Mouse (Mus musculus): ENCODE measurements around the gene Unc45b. TPM values are rescaled to one million over a fixed set of nuclear protein-coding genes. Genes with fewer than 3 reads are reported as not detected.
A peak's percentile ranks its signal among the peaks of the same experiment; 100 is the strongest.

The Unc45b gene
- total and polyA plus RNA-seq, 3 experiments = 0.08 to 0.26 TPM; not detected in 1

GRCm38 (mm10) chr11:82869506-82870172 is 40.7 kb upstream of the Unc45b start:
- in situ Hi-C loops (cut with MboI; ENCODE audit: low pct_ligation_motif_present, low pct_unique_long_range_greater_than_20kb, low sequenced_read_pairs) (no loop called here), dilution Hi-C loops (cut with MboI; ENCODE audit: extremely low pct_ligation_motif_present, extremely low pct_unique_long_range_greater_than_20kb, low sequenced_read_pairs) (no loop called here)
- peaks cover 0 to 2% of the 10 kb centered on the region in 2 experiments for H3K36me3 ChIP-seq (replicated peaks in 1 of 2; ENCODE audit: control insufficient read depth in 1 of 2, insufficient read depth in 1 of 2, low read length in 1 of 2)
- DNase-seq (ENCODE audit: extremely low read depth) = no peak
- H3K27ac ChIP-seq (ENCODE audit: insufficient read depth, low read depth) = peak overlapping the region; percentile 37; the same call in 1 of the 2 replicates
- peak overlapping the region; percentile 51 for H3K4me2 ChIP-seq (ENCODE audit: insufficient read depth, low read depth, poor library complexity, severe bottlenecking)
- peaks cover 30% of the 10 kb centered on the region for H3K79me2 ChIP-seq (replicated peaks; ENCODE audit: control insufficient read depth, extremely low read depth, insufficient read depth, poor library complexity, severe bottlenecking)
- no peaks in the 10 kb centered on the region for H3K27me3 ChIP-seq (replicated peaks)
- no peak for TF ChIP-seq ZKSCAN1 (IDR thresholded peaks at IDR 0.05; ENCODE audit: borderline replicate concordance, low read depth, low read length)
- no peak for TF ChIP-seq USF1 (IDR thresholded peaks at IDR 0.05; ENCODE audit: low read depth, low read length)
- TF ChIP-seq MAZ (IDR thresholded peaks at IDR 0.05; ENCODE audit: low read depth, low read length) = 0 out of 2 replicates have a peak, but pooled peaks have one; percentile 11
- no peak for TF ChIP-seq POLR2AphosphoS2 (IDR thresholded peaks at IDR 0.05; ENCODE audit: low read depth, low read length)
- no peak for TF ChIP-seq USF2 (conservative IDR thresholded peaks at IDR 0.05; ENCODE audit: low read depth, low read length)
- TF ChIP-seq ETS1 (conservative IDR thresholded peaks at IDR 0.05; ENCODE audit: low read depth, low read length) = no peak
- TF ChIP-seq TCF12 (IDR thresholded peaks at IDR 0.05; ENCODE audit: low read depth, low read length) = no peak
- peak overlapping the region in 2 of 3 experiments; percentile 63 to 83 for H3K4me3 ChIP-seq (replicated peaks in 1 of 3; ENCODE audit: low read depth in 2 of 3, low read length in 2 of 3, poor library complexity in 1 of 3)
- H3K9me3 ChIP-seq (replicated peaks; ENCODE audit: low read length) = peaks cover 17% of the 10 kb centered on the region
- H3K9ac ChIP-seq (ENCODE audit: insufficient read depth, low read depth) = peak overlapping the region; percentile 23
- peaks cover 0 to 10% of the 10 kb centered on the region in 2 experiments; a peak in 1 of 4 replicates for H3K4me1 ChIP-seq (ENCODE audit: control insufficient read depth in 1 of 2, insufficient read depth in 2 of 2)

GRCm38 (mm10) chr11:82870173-82871030 is 39.9 kb upstream of the Unc45b start:
- in situ Hi-C loops (cut with MboI; ENCODE audit: low pct_ligation_motif_present, low pct_unique_long_range_greater_than_20kb, low sequenced_read_pairs) = no loop called here
- peaks cover 0 to 10% of the 10 kb centered on the region in 2 experiments; a peak in 1 of 4 replicates for H3K4me1 ChIP-seq (ENCODE audit: control insufficient read depth in 1 of 2, insufficient read depth in 2 of 2)
- peak overlapping the region; percentile 51 for H3K4me2 ChIP-seq (ENCODE audit: insufficient read depth, low read depth, poor library complexity, severe bottlenecking)
- dilution Hi-C loops (cut with MboI; ENCODE audit: extremely low pct_ligation_motif_present, extremely low pct_unique_long_range_greater_than_20kb, low sequenced_read_pairs) = no loop called here
- no peaks in the 10 kb centered on the region for H3K27me3 ChIP-seq (replicated peaks)
- H3K9me3 ChIP-seq (replicated peaks; ENCODE audit: low read length) = peaks cover 17% of the 10 kb centered on the region
- peak overlapping the region; percentile 23 for H3K9ac ChIP-seq (ENCODE audit: insufficient read depth, low read depth)
- peak overlapping the region; percentile 2 to 83 (median 63) for H3K4me3 ChIP-seq (replicated peaks in 1 of 3; ENCODE audit: low read depth in 2 of 3, low read length in 2 of 3, poor library complexity in 1 of 3)
- TF ChIP-seq MEF2A (IDR thresholded peaks at IDR 0.05; ENCODE audit: borderline replicate concordance, low read depth, low read length) = no peak
- peak; percentile 84 for TF ChIP-seq SIN3A (IDR thresholded peaks at IDR 0.05; ENCODE audit: low read length)
- TF ChIP-seq USF1 (IDR thresholded peaks at IDR 0.05; ENCODE audit: low read depth, low read length) = no peak
- no peak for TF ChIP-seq NRF1 (IDR thresholded peaks at IDR 0.05; ENCODE audit: low read depth, low read length)
- TF ChIP-seq EP300 (IDR thresholded peaks at IDR 0.05; ENCODE audit: low read length) = peak; percentile 9; the same call in 1 of the 2 replicates
- TF ChIP-seq ZMIZ1 (IDR thresholded peaks at IDR 0.05; ENCODE audit: low read depth, low read length) = peak; percentile 17; the same call in 1 of the 2 replicates
- TF ChIP-seq ZKSCAN1 (IDR thresholded peaks at IDR 0.05; ENCODE audit: borderline replicate concordance, low read depth, low read length) = no peak
- no peak for TF ChIP-seq USF2 (conservative IDR thresholded peaks at IDR 0.05; ENCODE audit: low read depth, low read length)
- TF ChIP-seq PAX5 (IDR thresholded peaks at IDR 0.05; ENCODE audit: low read length) = no peak
- no peak for TF ChIP-seq ETS1 (conservative IDR thresholded peaks at IDR 0.05; ENCODE audit: low read depth, low read length)
- TF ChIP-seq TCF12 (IDR thresholded peaks at IDR 0.05; ENCODE audit: low read depth, low read length) = 0 out of 2 replicates have a peak, but pooled peaks have one; percentile 14
- TF ChIP-seq MYC (IDR thresholded peaks at IDR 0.05; ENCODE audit: low read depth, low read length) = no peak
- TF ChIP-seq MXI1 (IDR thresholded peaks at IDR 0.05; ENCODE audit: low read depth, low read length) = peak; percentile 46; the same call in 1 of the 2 replicates
- TF ChIP-seq RCOR1 (conservative IDR thresholded peaks at IDR 0.05; ENCODE audit: low read depth, low read length) = no peak
- no peak for TF ChIP-seq KAT2A (IDR thresholded peaks at IDR 0.05; ENCODE audit: insufficient replicate concordance, low read length)
- TF ChIP-seq RAD21 (IDR thresholded peaks at IDR 0.05; ENCODE audit: low read depth, low read length) = no peak
- peak; percentile 80 for TF ChIP-seq ZNF384 (IDR thresholded peaks at IDR 0.05; ENCODE audit: low read depth, low read length)
- peak; percentile 18; the same call in 1 of the 2 replicates for TF ChIP-seq MAZ (IDR thresholded peaks at IDR 0.05; ENCODE audit: low read depth, low read length)
- TF ChIP-seq IRF4 (IDR thresholded peaks at IDR 0.05; ENCODE audit: low read depth, low read length) = peak; percentile 27; the same call in 1 of the 2 replicates
- TF ChIP-seq HCFC1 (IDR thresholded peaks at IDR 0.05; ENCODE audit: low read depth, low read length) = peak; percentile 52
- no peak; the same call in 1 of the 2 replicates for TF ChIP-seq POLR2A (IDR thresholded peaks at IDR 0.05; ENCODE audit: low read depth, low read length)
- H3K79me2 ChIP-seq (replicated peaks; ENCODE audit: control insufficient read depth, extremely low read depth, insufficient read depth, poor library complexity, severe bottlenecking) = peaks cover 28% of the 10 kb centered on the region
- H3K36me3 ChIP-seq (replicated peaks in 1 of 2; ENCODE audit: control insufficient read depth in 1 of 2, insufficient read depth in 1 of 2, low read length in 1 of 2) = peaks cover 0 to 2% of the 10 kb centered on the region in 2 experiments
- H3K27ac ChIP-seq (ENCODE audit: insufficient read depth, low read depth) = peak overlapping the region; percentile 73
- DNase-seq (ENCODE audit: extremely low read depth) = no peak
